Mouse (Mus musculus) liver, embryonic 14.5 days (tissue): ENCODE results near the gene Pwp2. TPM values are rescaled to one million over a fixed set of nuclear protein-coding genes. Genes with fewer than 3 reads are reported as not detected.

ENCODE experiments used
- ATAC-seq: fragments of 200-750 bp; cut with Nextera tagmentation; 2 replicates; pipeline ENCODE4 v1.8.0; 2017; ENCODE audit warnings: moderate number of reproducible peaks, mild to moderate bottlenecking, moderate library complexity; ENCODE audit not compliant: insufficient read depth
- DNase-seq, 3 experiments: peaks; one replicate each; pipeline ENCODE4 v3.0.0-alpha.2; 2012 to 2013; ENCODE audit warnings: low read depth in 3 of 3, low spot score in 3 of 3
- H3K27ac ChIP-seq: fragments of 300-500 bp; sonication (generic); 2 replicates; pipeline ENCODE4 v1.5.1; 2014; ENCODE audit warnings: moderate library complexity, mild to moderate bottlenecking, control low read depth, inconsistent platforms
- H3K27me3 ChIP-seq: fragments of 300-500 bp; sonication (generic); 2 replicates; pipeline ENCODE4 v1.6.1; 2014; ENCODE audit warnings: mild to moderate bottlenecking, low read length, moderate library complexity; ENCODE audit not compliant: control insufficient read depth, insufficient read depth
- H3K36me3 ChIP-seq: fragments of 300-500 bp; sonication (generic); replicated peaks from 2 replicates; pipeline ENCODE4 v1.6.1; 2014; ENCODE audit warnings: low read depth; ENCODE audit not compliant: control insufficient read depth, insufficient read depth
- H3K4me1 ChIP-seq, 2 experiments: fragments of 200-500 bp in 1 of 2; fragments of 300-500 bp in 1 of 2; sonication (generic) in 1 of 2; replicated peaks; 2 replicates each; pipeline ENCODE4 v1.6.1; 2012 to 2014; ENCODE audit warnings: antibody characterized with exemption in 1 of 2, inconsistent platforms in 1 of 2, low read length in 1 of 2; ENCODE audit not compliant: control insufficient read depth in 2 of 2, insufficient read depth in 2 of 2
- H3K4me2 ChIP-seq: fragments of 300-500 bp; sonication (generic); 2 replicates; pipeline ENCODE4 v1.6.1; 2014; ENCODE audit warnings: low read depth, mild to moderate bottlenecking, control low read depth, moderate library complexity
- H3K4me3 ChIP-seq, 2 experiments: fragments of 200-500 bp in 1 of 2; fragments of 300-500 bp in 1 of 2; sonication (generic) in 1 of 2; 2 replicates each; pipeline ENCODE4 v1.5.1; 2012 to 2014; ENCODE audit warnings: low read depth in 2 of 2, low read length in 2 of 2, mild to moderate bottlenecking in 2 of 2, control low read depth in 1 of 2, inconsistent platforms in 1 of 2, moderate library complexity in 1 of 2; ENCODE audit not compliant: insufficient read depth in 1 of 2
- H3K9ac ChIP-seq: fragments of 300-500 bp; sonication (generic); replicated peaks from 2 replicates; pipeline ENCODE4 v1.6.1; 2014; ENCODE audit warnings: mild to moderate bottlenecking, control low read depth, moderate library complexity
- H3K9me3 ChIP-seq: fragments of 300-500 bp; sonication (generic); 2 replicates; pipeline ENCODE4 v1.6.1; 2016; ENCODE audit warnings: low read length, mixed read lengths; ENCODE audit not compliant: control insufficient read depth
- CTCF ChIP-seq: IDR thresholded peaks from 2 replicates; pipeline ENCODE4 v1.5.1; 2016; ENCODE audit warnings: antibody characterized with exemption, low read depth, control low read depth
- EP300 ChIP-seq: IDR thresholded peaks from 2 replicates; pipeline ENCODE4 v1.6.1; 2016; ENCODE audit warnings: antibody characterized with exemption, low read depth
- WGBS: fragments of 180-500 bp; shearing (Covaris S2); extraction: QIAGEN DNeasy Blood & Tissue Kit; methylation state at CpG from one replicate; pipeline ENCODE4 v1.1.7; 2014; ENCODE audit not compliant: insufficient replicate concordance; 5-methylcytosine and 5-hydroxymethylcytosine counted together
- polyA plus RNA-seq, 2 experiments: library from polyadenylated mRNA; depleted of rRNA in 1 of 2; stranded (reverse) in 1 of 2; unstranded in 1 of 2; fragments of >200 nt; fragmentation: Nextera tagmentation in 1 of 2; extraction: Ambion mirVana in 1 of 2; gene quantifications; 2 replicates each; pipeline versions ENCODE4 v1.2.1 to v1.2.3; 2012 to 2014

The Pwp2 gene
- polyA plus RNA-seq, 2 experiments = 7.2 to 7.5 TPM

- WGBS = 79% methylated on average over 6 of the region's 6 CpGs
- no peak for TF ChIP-seq EP300
- TF ChIP-seq CTCF = no peak
- ATAC-seq = no peak
- DNase-seq = no peak
- Histone ChIP-seq H3K36me3 (peaks cover 63% of the 10 kb centered on the region), H3K4me1 (peaks cover 31 to 41% of the 10 kb centered on the region in 2 experiments), H3K27ac (peak overlapping the region; percentile 52), H3K9ac (no peak overlapping the region), H3K27me3 (no peaks in the 10 kb centered on the region), H3K9me3 (no peaks in the 10 kb centered on the region), H3K4me2 (no peak overlapping the region), H3K4me3 (no peak overlapping the region)
These were observed 33.6 kb upstream of the Pwp2 start for GRCm38 (mm10) chr10:78218576-78218975.

GRCm38 (mm10) chr10:78216376-78217083 is 31.6 kb upstream of the Pwp2 start:
- ATAC-seq (peak; percentile 99), DNase-seq (peak; percentile 74 to 76 (median 75))
- Histone ChIP-seq H3K36me3 (peaks cover 73% of the 10 kb centered on the region), H3K27ac (peak overlapping the region; percentile 92), H3K9me3 (no peaks in the 10 kb centered on the region), H3K27me3 (no peaks in the 10 kb centered on the region), H3K4me1 (peaks cover 31 to 41% of the 10 kb centered on the region in 2 experiments), H3K9ac (no peak overlapping the region; the same call in 1 of the 2 replicates), H3K4me2 (peak overlapping the region; percentile 67), H3K4me3 (no peak overlapping the region)
- TF ChIP-seq EP300 (no peak; the same call in none of the 2 replicates), CTCF (0 out of 2 replicates have a peak, but pooled peaks have one; percentile 4)
- WGBS = 28% methylated on average over 6 of the region's 6 CpGs

- Histone ChIP-seq H3K4me1 (peaks cover 27 to 33% of the 10 kb centered on the region in 2 experiments), H3K4me2 (no peak overlapping the region), H3K36me3 (peaks cover 78% of the 10 kb centered on the region), H3K27ac (no peak overlapping the region), H3K27me3 (no peaks in the 10 kb centered on the region), H3K9ac (no peak overlapping the region), H3K4me3 (no peak overlapping the region), H3K9me3 (no peaks in the 10 kb centered on the region)
- TF ChIP-seq CTCF (no peak), EP300 (no peak)
- 95% methylated on average over 9 of the region's 9 CpGs for WGBS
- no peak for ATAC-seq
- DNase-seq = no peak
These were observed 29.4 kb upstream of the Pwp2 start for GRCm38 (mm10) chr10:78214371-78214770.

GRCm38 (mm10) chr10:78211311-78211710 is 26.4 kb upstream of the Pwp2 start:
- H3K27me3 ChIP-seq = no peaks in the 10 kb centered on the region
- H3K36me3 ChIP-seq = peaks cover 85% of the 10 kb centered on the region
- peaks cover 10 to 13% of the 10 kb centered on the region in 2 experiments for H3K4me1 ChIP-seq
- DNase-seq (no peak), ATAC-seq (no peak)
- no peak overlapping the region for H3K4me2 ChIP-seq
- WGBS = 69% methylated on average over 6 of the region's 6 CpGs
- no peak overlapping the region for H3K9ac ChIP-seq
- no peak overlapping the region for H3K4me3 ChIP-seq
- no peaks in the 10 kb centered on the region for H3K9me3 ChIP-seq
- TF ChIP-seq CTCF = peak; percentile 76
- no peak for TF ChIP-seq EP300
- H3K27ac ChIP-seq = no peak overlapping the region

- Histone ChIP-seq H3K9me3 (no peaks in the 10 kb centered on the region), H3K4me3 (no peak overlapping the region), H3K27ac (peak overlapping the region; percentile 25; the same call in 1 of the 2 replicates), H3K9ac (no peak overlapping the region; the same call in 1 of the 2 replicates), H3K4me1 (peaks cover 5 to 7% of the 10 kb centered on the region in 2 experiments), H3K36me3 (peaks cover 77% of the 10 kb centered on the region), H3K4me2 (no peak overlapping the region; the same call in 1 of the 2 replicates), H3K27me3 (no peaks in the 10 kb centered on the region)
- DNase-seq (peak in 1 of 3 experiments; percentile 24), ATAC-seq (peak; percentile 67)
- WGBS = 42% methylated on average over 4 of the region's 4 CpGs
- TF ChIP-seq CTCF (no peak), EP300 (no peak)
These were observed 16.2 kb upstream of the Pwp2 start for GRCm38 (mm10) chr10:78201182-78201581.
